Mouse (Mus musculus): ENCODE data around the gene Alox5.

DNA sequence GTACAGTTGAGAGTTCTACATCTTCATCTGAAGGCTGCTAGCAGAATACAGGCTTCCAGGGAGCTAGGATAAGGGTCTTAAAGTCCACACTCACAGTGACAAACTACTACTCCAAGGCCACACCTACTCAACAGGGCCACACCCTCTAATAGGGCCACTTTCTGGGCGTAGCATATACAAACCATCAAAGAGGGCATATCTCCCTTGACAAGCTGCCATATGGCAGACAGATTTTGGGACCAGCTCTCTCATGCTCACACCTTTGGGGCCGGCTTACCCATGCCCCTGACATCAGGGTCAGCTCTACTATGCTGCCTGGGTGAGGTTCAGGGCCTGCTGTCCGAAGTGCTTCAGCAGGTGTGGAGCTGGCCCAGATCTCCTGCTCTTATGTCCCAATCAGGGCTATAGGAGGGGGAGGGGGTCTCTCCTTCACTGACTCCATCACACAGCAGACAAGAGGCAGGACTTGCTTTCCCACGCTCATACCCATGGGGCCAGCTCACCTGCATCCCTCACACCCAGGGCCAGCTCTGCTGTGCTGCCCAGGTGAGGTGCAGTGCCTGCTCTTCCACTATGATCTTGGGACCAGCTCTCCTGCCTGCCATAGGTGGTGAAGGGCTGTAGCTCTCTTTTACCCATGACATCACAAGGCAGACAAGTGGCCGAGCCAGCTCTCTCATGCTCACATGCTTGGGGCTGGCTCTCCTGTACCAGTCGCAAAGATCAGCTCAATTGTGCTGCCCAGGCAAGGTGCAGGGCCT, 90.6 kb downstream of the Alox5 start:
- TF ChIP-seq POLR2A (IDR thresholded peaks at IDR 0.05; ENCODE audit: insufficient read depth, low read depth, low read length) (no peak), CTCF (IDR thresholded peaks at IDR 0.05; ENCODE audit: insufficient read depth, low read depth, low read length) (no peak)
